Mouse (Mus musculus) layer of hippocampus, postnatal 10 days (tissue): Measurements from ENCODE around the gene Hnrnpa3. TPM values are rescaled to one million over a fixed set of nuclear protein-coding genes. Genes with fewer than 3 reads are reported as not detected.
"Not testable (repeated sequence)": the region's sequence is repeated elsewhere in the genome, so short reads cannot be mapped to it uniquely, and the experiment has no call there.

Experiments
- DNase-seq, 2 experiments: peaks; one replicate each; pipeline ENCODE4 v3.0.0; 2021; ENCODE audit warnings: low spot score in 2 of 2
- total RNA-seq, 2 experiments: library from RNA; stranded (reverse); gene quantifications; 2 replicates each; pipeline ENCODE4 v1.2.3; 2021

Hnrnpa3 gene
- total RNA-seq, 2 experiments from 2014 or later: 380 to 423 TPM

DNA sequence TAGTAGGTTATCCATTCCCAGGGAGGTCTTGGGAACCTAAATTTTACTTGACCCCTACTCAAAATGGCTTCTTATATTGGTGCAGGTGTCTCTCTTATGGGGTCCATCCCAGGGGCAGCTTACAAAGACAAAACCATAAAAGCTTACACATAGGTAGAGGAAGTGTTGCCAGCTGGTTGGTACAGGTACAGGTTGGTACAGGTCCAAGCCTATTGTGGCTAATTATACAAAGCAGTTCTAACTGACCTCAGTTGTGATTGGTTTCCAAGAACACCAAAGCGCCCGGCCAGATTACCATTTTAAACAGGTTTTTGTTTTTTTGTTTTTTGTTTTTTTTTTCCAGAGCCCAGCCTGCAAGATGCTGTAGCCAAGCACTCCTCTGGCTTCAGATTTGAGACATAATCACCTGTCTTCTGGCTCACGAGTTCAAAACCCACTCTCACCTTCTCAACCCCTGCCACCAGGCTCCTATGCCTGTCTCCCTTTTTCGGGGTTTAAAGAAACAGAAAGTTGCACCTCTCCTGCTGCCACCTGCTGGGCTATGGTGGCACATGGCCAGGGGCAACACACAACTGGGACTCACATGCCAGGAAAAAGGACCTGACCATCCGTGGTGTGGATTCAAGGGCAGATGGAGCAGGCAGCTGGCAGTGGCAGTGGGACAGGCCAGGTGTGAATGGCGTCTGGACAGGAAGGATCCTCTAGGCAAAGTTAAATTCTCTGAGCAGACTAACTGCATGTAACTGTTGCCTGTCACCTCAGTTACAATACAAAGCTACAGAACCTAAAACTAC is 22.6 kb upstream of the Hnrnpa3 start:
- no peak for DNase-seq

DNA sequence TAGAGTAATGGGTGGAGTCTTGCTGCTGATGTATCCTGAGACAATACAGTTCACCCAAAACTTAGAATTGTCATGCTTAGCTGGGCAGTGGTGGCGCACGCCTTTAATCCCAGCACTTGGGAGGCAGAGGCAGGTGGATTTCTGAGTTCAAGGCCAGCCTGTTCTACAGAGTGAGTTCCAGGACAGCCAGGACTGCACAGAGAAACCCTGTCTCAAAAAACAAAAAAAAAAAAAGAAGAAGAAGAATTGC is 22.1 kb upstream of the Hnrnpa3 start:
- DNase-seq: not testable (repeated sequence)

- DNase-seq: no peak
These were observed 21.7 kb upstream of the Hnrnpa3 start for GRCm38 (mm10) chr2:75637361-75637760.

DNA sequence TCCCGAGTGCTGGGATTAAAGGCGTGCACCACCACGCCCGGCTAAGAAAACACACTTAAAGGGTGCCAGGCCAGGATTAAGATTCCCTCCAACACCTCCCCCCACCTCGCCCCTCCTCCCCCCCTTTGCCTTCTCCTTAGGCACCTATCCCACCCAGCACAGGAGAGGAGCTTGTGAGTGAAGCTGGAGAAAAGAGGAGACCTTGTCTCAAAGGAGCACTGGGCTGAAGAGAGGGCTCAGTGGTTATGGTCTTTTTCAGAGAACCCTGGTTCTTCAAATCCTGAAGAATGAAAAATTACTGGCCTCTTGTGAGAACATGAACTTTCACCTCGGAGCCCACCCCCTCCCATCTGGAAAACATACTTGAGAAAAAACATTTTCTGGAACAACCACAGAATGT is 21.2 kb upstream of the Hnrnpa3 start:
- DNase-seq: not testable (repeated sequence)

- DNase-seq: not testable (repeated sequence)
These were observed 19.5 kb upstream of the Hnrnpa3 start for GRCm38 (mm10) chr2:75639535-75639934.

DNA sequence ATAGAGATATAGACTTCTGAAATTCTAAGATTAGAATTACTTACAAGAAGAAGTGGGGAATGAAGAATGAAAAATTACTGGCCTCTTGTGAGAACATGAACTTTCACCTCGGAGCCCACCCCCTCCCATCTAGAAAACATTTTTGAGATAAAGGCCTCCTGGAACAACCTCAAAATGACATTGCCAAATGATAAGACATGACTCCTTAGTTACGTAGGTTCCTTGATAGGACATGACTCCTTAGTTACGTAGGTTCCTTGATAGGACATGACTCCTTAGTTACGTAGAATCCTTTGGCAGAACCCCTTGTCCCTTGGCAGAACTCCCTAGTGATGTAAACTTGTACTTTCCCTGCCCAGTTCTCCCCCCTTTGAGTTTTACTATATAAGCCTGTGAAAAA is 16.7 kb upstream of the Hnrnpa3 start:
- not testable (repeated sequence) for DNase-seq

DNA sequence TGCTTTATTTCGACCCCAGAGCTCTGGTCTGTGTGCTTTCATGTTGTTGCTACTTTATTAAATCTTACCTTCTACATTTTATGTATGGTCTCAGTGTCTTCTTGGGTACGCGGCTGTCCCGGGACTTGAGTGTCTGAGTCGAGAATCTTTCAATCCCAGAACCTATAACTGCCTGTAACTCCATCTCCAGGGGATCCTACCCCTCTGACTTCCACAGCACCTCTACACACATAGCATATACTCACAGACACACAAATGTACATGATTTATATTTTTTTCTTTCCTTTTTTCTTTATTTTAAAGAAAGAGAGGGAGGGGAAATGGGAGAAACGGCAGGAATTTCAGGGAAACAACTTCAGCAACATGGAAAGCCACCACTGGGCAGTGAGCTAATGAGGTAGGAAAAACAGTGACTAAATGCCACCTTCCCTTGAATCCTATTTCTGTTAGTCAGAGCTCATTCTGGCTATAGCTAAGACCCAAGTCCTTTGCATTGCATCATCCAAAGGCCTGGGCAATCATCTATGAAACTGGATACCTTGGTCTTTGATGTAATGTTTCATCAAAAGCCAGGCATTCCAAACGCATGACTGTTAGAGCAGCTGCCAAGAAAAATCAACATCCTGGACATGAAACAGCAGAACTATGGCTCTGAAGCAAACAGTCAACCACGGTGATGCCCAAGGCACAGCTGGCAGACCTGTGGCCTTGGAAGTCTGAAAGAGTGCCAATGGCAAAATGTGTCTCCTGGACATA is 16.1 kb upstream of the Hnrnpa3 start:
- DNase-seq: no peak

GRCm38 (mm10) chr2:75643950-75644349 is 15.1 kb upstream of the Hnrnpa3 start:
- no peak for DNase-seq

GRCm38 (mm10) chr2:75645251-75645650 is 13.8 kb upstream of the Hnrnpa3 start:
- DNase-seq: no peak

DNA sequence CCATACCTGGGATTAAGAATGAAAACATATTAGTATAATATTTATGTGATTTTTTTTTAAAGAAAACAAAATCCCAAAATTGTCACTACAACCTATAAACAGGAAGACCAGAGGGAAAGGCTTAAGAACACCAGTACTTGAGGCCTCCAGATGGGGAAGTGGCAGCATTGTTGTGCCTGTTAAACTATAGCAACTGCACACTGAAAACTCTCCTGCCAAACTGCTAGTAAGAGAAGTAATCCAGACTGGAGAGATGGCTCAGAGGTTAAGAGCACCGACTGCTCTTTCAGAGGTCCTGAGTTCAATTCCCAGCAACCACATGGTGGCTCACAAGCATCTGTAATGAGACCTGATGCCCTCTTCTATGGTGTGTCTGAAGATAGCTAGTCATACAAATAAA is 8.6 kb upstream of the Hnrnpa3 start:
- DNase-seq: no peak

- DNase-seq: no peak
These were observed 5.9 kb upstream of the Hnrnpa3 start for GRCm38 (mm10) chr2:75653150-75653549.

- DNase-seq: no peak
These were observed 4.4 kb upstream of the Hnrnpa3 start for GRCm38 (mm10) chr2:75654679-75655078.

DNA sequence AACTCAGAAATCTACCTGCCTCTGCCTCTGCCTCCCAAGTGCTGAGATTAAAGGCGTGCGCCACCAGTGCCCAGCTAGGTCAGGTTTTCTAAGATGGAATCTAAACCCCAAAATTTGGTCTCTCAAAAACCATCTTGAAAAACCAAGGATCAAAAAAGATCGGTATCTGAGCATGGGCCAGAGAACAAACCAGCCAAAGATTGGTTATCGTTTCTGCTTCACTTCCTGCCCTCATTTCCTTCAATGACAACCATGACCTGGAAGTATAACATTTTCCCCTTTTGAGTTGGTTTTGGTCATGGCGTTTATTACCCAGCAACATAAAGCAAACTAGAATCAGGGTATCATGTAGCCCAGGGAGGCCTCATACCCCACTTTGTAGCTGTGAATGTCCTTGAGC is 2.1 kb upstream of the Hnrnpa3 start:
- no peak for DNase-seq

GRCm38 (mm10) chr2:75657907-75658691 is 962 bp upstream of the Hnrnpa3 start:
- DNase-seq: peak in 1 of 2 experiments; percentile 21

- DNase-seq: peak; percentile 93 to 96
These were observed 534 bp downstream of the Hnrnpa3 start for GRCm38 (mm10) chr2:75659629-75659960.

- no peak for DNase-seq
These were observed 1.3 kb downstream of the Hnrnpa3 start for GRCm38 (mm10) chr2:75660255-75660948.

- no peak for DNase-seq
These were observed 2.0 kb downstream of the Hnrnpa3 start for GRCm38 (mm10) chr2:75661106-75661505.

DNA sequence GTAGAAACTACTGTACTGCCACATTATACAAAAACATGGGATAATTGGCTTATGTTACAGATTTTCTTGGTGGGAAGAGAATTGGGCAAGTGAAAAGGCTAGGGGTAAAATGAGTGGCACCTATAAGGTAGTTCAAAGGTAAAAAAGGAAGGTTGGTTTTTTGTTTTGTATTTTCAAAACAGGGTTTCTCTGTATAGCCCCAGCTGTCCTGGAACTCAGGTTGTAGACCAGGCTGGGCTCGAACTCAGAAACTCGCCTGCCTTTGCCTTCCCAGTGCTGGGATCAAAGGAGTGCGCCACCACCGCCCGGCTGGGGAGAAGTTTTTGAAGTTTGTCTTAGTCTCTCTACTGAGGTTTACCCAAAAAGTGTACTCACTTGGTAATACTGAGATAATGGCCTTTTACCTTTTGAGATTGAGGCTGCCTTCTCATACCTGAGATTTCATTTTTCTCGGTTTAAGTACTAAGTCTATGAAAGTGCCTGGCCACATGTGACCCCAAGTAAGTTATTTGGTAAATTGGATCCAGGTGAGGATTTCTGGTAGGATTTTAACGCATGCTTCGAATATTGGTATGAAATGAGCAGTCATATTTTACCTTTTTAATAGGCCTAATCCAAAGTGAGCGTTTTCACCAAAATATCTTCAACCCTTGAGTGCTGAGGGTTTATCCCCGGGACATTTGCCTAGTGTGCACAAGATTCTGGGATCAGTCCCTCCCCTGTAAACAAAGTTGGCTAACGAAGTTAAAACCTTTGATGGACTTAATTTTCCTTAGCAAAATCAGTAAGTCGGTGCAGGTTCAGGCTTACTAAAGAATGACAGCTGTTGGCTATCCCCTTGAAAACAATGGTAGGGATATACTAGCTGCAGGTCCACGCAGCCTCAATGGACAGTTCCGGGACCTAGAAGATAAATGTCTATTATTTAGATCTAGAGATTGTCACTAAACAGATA is 10.7 kb downstream of the Hnrnpa3 start:
- DNase-seq: no peak

DNA sequence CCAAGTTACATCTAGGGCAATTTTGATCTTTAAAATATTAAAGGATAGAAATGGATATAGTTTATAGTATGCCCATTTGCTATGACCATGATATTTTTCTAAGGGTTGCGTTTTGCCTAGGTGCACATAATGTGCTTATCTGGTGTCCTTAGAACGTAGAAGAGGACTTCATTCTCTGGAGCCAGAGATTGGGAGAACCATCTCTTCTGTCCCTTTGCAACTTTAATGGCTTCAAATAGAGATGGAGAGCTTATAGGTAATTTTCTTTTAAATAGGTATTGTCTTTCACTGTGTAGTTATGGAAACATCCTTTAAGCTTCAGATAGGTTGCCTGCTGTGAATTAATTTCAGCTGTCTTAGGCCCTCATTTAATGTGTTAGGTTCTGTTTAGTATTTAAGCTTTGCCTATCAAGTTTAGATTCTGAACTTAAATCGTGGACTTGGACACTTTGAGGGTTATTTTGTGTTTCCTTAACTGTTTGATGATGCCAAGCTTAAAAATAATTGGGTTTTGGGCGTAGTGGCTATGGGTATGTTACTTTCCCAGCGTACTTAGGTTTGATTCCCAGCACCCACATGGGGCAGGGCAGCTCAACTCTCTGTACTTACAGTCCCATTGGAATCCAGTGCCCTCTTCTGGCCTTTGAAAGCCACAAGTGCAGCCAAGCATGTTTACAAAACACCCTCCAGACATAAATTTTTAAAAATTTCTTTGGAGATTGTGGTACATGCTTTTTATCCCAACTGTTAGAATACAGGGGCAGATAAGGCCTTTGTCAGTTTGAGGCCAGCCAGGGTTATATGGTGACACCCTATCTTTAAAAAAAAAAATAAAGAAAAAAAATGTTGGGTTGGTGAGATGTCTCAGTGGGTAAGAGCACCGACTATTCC is 11.6 kb downstream of the Hnrnpa3 start:
- DNase-seq: no peak

DNA sequence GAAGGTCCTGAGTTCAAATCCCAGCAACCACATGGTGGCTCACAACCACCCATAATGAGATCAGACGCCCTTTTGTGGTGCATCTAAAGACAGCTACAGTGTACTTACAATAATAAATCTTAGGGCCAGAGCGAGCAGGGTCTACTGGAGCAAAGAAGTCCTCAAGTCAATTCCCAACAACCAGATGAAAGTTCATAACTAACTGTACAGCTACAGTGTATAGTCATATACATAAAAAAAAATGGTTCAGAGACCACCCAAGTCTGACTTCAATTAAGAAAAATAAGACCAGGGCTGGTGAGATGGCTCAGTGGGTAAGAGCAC is 12.2 kb downstream of the Hnrnpa3 start:
- no peak for DNase-seq
